Comparison of ENCODE assay signal across 7 mouse cellular contexts in the genomic region with DNA sequence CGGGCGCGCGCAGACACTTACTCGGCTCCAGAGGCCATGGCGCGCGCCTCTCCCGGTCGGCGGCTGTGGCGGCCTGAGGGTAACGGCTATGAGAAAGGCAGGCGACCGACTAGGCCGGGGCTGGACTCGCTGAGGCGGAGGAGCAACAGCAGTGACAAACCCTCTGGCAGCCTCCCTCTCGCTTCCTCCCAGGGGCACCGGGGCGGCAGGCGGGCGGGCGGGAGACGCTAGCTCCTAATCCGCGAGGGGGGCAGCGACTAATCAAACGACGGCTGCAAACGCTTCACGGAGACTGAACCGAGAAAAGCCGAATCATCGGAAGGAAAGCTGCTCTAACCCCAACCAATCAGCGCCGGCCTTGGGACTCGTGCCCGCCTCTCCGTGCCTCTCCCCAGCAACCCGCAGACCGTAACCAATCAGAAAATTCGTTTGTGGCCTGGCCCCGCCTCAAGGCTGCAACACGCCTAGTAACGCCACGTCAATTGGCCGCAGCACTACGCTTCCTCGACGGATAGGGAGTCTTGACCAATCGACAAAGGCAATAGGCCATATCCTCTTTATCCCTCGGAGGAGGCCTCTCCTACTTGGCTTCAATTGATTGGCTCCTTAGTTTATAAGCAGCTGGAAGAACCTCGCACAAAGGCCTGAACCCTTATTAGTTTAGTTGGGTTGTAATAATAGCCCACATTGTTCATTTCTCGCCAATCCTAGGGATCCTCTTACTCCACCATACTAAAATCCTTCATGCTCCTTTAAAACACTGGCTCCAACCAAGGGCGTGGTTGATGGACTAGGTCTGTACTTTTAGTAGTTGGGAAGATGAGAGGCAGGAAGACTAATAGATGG. TPM values are rescaled to one million over a fixed set of nuclear protein-coding genes. Genes with fewer than 3 reads are reported as not detected.
DNase-seq lines count a peak whose midpoint lies in the region; ATAC-seq lines count a peak whose summit lies in the region.
"Not testable (repeated sequence)": the region's sequence is repeated elsewhere in the genome, so short reads cannot be mapped to it uniquely, and the experiment has no call there.

TSS of gene Vcp (minus strand) at position 367 of the 846 bp plus-strand sequence.

- peak within 1 kb of the TSS; percentile 100 for H3K27ac ChIP-seq in embryonic facial prominence, embryonic 12.5 days
- H3K27ac ChIP-seq in limb, embryonic 11.5 days (replicated peaks; ENCODE audit: low read depth, low read length): peak within 1 kb of the TSS; percentile 98
- H3K27ac ChIP-seq in midbrain, embryonic 14.5 days (replicated peaks; ENCODE audit: low read depth, low read length): peak within 1 kb of the TSS; percentile 97

- peaks cover 18% of the 10 kb centered on the region for H3K36me3 ChIP-seq in embryonic facial prominence, embryonic 12.5 days
- H3K36me3 ChIP-seq in limb, embryonic 11.5 days (ENCODE audit: control insufficient read depth, insufficient read depth, low read length): not testable (repeated sequence)
- peaks cover 12% of the 10 kb centered on the region for H3K36me3 ChIP-seq in midbrain, embryonic 14.5 days (ENCODE audit: control insufficient read depth, insufficient read depth, low read length)

- peaks cover 16% of the 10 kb centered on the region for H3K4me1 ChIP-seq in embryonic facial prominence, embryonic 12.5 days
- H3K4me1 ChIP-seq in limb, embryonic 11.5 days (ENCODE audit: control insufficient read depth, insufficient read depth, low read length): not testable (repeated sequence)
- peaks cover 21% of the 10 kb centered on the region for H3K4me1 ChIP-seq in midbrain, embryonic 14.5 days (ENCODE audit: control insufficient read depth, insufficient read depth, low read length)

- peak within 1 kb of the TSS; percentile 89 for H3K4me2 ChIP-seq in embryonic facial prominence, embryonic 12.5 days (replicated peaks)
- H3K4me2 ChIP-seq in limb, embryonic 11.5 days (ENCODE audit: low read depth, severe bottlenecking): peak within 1 kb of the TSS; percentile 82
- H3K4me2 ChIP-seq in midbrain, embryonic 14.5 days (ENCODE audit: low read length): peak within 1 kb of the TSS; percentile 87

- peak; percentile 96 for ATAC-seq in embryonic facial prominence, embryonic 12.5 days (ENCODE audit: insufficient number of reproducible peaks, insufficient read depth, low FRiP score, low TSS enrichment)
- peak; percentile 97 for ATAC-seq in limb, embryonic 11.5 days (ENCODE audit: insufficient number of reproducible peaks, low FRiP score, low TSS enrichment, low read depth)
- peak; percentile 99 for ATAC-seq in midbrain, embryonic 14.5 days (ENCODE audit: low FRiP score, low TSS enrichment)

- not testable (repeated sequence) for H3K27me3 ChIP-seq in embryonic facial prominence, embryonic 12.5 days; limb, embryonic 11.5 days (ENCODE audit: control insufficient read depth, insufficient read depth, low read length); midbrain, embryonic 14.5 days (ENCODE audit: control insufficient read depth, insufficient read depth, low read length)

- DNase-seq in adrenal gland, postnatal 25 days: peak; percentile 98
- peak; percentile 100 for DNase-seq in heart, adult 11 months
- peak; percentile 98 for DNase-seq in kidney, adult 18-20 months
- peak; percentile 99 for DNase-seq in limb, embryonic 11.5 days (ENCODE audit: low spot score)
- DNase-seq in midbrain, embryonic 14.5 days: peak; percentile 99
- peak; percentile 95 to 98 for DNase-seq in spleen, adult 18-20 months

- not testable (repeated sequence) for H3K9me3 ChIP-seq in embryonic facial prominence, embryonic 12.5 days; limb, embryonic 11.5 days (ENCODE audit: control insufficient read depth, low read length); midbrain, embryonic 14.5 days (ENCODE audit: control insufficient read depth, low read length)

- peak within 1 kb of the TSS; percentile 98 for H3K9ac ChIP-seq in embryonic facial prominence, embryonic 12.5 days
- H3K9ac ChIP-seq in limb, embryonic 11.5 days (ENCODE audit: low read length): peak within 1 kb of the TSS; percentile 95
- H3K9ac ChIP-seq in midbrain, embryonic 14.5 days (replicated peaks; ENCODE audit: low read length): peak within 1 kb of the TSS; percentile 94

- 1% methylated on average over 52 of the region's 56 CpGs for WGBS in embryonic facial prominence, embryonic 12.5 days
- WGBS in limb, embryonic 11.5 days: under 1% methylated on average over 46 of the region's 56 CpGs
- under 1% methylated on average over 46 of the region's 56 CpGs for WGBS in midbrain, embryonic 14.5 days

- peak within 1 kb of the TSS; percentile 94 for H3K4me3 ChIP-seq in embryonic facial prominence, embryonic 12.5 days
- peak within 1 kb of the TSS; percentile 97 for H3K4me3 ChIP-seq in limb, embryonic 11.5 days (ENCODE audit: low read depth, low read length)
- H3K4me3 ChIP-seq in midbrain, embryonic 14.5 days (replicated peaks; ENCODE audit: low read depth, low read length): peak within 1 kb of the TSS; percentile 93

RNA-seq across cellular contexts. Expression of gene Vcp, which starts in this region (rescaled TPM):
- 299 and 392 TPM in 2 replicates for total RNA-seq in adrenal gland, postnatal 25 days (2021)
- 640 and 642 TPM in 2 replicates for polyA plus RNA-seq in embryonic facial prominence, embryonic 12.5 days (2016; fragmentation: Nextera tagmentation; extraction: Ambion mirVana)
- polyA plus RNA-seq in limb, embryonic 11.5 days (2014; fragmentation: Nextera tagmentation; extraction: Ambion mirVana): 654 and 670 TPM in 2 replicates
- polyA plus RNA-seq in midbrain, embryonic 14.5 days (2014; fragmentation: Nextera tagmentation; extraction: Ambion mirVana): 378 and 531 TPM in 2 replicates

Comparison
In these comparisons a context has a peak if more than half of its experiments do, and no peak if none do; other contexts are left out.
1. Peak in every context shown above with its lines: DNase-seq, ATAC-seq, H3K4me3 ChIP-seq and H3K27ac ChIP-seq.